Mouse (Mus musculus) small intestine, adult 2 months (tissue): ENCODE results near the gene Eif3m. TPM values are rescaled to one million over a fixed set of nuclear protein-coding genes. Genes with fewer than 3 reads are reported as not detected.
A peak's percentile ranks its signal among the peaks of the same experiment; 100 is the strongest.

Source experiments
- H3K27ac ChIP-seq: fragments of 200-500 bp; 2 replicates; pipeline ENCODE4 v1.5.1; 2012; ENCODE audit warnings: low read depth, low read length, control low read depth, inconsistent platforms; ENCODE audit not compliant: insufficient read depth
- H3K27me3 ChIP-seq: fragments of 200-500 bp; 2 replicates; pipeline ENCODE4 v1.6.1; 2012; ENCODE audit warnings: mild to moderate bottlenecking, moderate library complexity, low read length, inconsistent platforms; ENCODE audit not compliant: control insufficient read depth, insufficient read depth
- H3K36me3 ChIP-seq: fragments of 200-500 bp; 2 replicates; pipeline ENCODE4 v1.6.1; 2012; ENCODE audit warnings: mild to moderate bottlenecking, low read length, control low read depth, inconsistent platforms; ENCODE audit not compliant: control insufficient read depth, insufficient read depth
- H3K4me1 ChIP-seq: fragments of 200-500 bp; 2 replicates; pipeline ENCODE4 v1.6.1; 2012; ENCODE audit warnings: low read length, inconsistent platforms, mixed read lengths; ENCODE audit not compliant: control insufficient read depth, insufficient read depth, insufficient read length
- H3K4me3 ChIP-seq: fragments of 200-500 bp; 2 replicates; pipeline ENCODE4 v1.5.1; 2012; ENCODE audit warnings: low read depth, mild to moderate bottlenecking, control low read depth, inconsistent platforms, low read length, moderate library complexity
- CTCF ChIP-seq: fragments of 200-500 bp; IDR thresholded peaks from 2 replicates; pipeline ENCODE4 v1.5.1; 2012; ENCODE audit warnings: low read depth, mild to moderate bottlenecking, control low read depth, inconsistent platforms, low read length, moderate library complexity, mixed read lengths; ENCODE audit not compliant: insufficient replicate concordance, insufficient read length; ENCODE audit errors: extremely low read depth
- POLR2A ChIP-seq: fragments of 200-500 bp; IDR thresholded peaks from 2 replicates; pipeline ENCODE4 v1.6.1; 2012; ENCODE audit warnings: low read depth, mild to moderate bottlenecking, control low read depth, inconsistent platforms, low read length, moderate library complexity
- WGBS: fragments of 180-500 bp; shearing (Covaris S2); methylation state at CpG from one replicate; pipeline ENCODE4 v1.1.7; 2018; 5-methylcytosine and 5-hydroxymethylcytosine counted together
- polyA plus RNA-seq: library from polyadenylated mRNA; depleted of rRNA; stranded (reverse); fragments of >200 nt; gene quantifications from 2 replicates; pipeline ENCODE4 v1.2.3, GENCODE M21; 2012; rRNA removed

Gene Eif3m
- polyA plus RNA-seq: 7.0 and 7.4 TPM in 2 replicates

DNA sequence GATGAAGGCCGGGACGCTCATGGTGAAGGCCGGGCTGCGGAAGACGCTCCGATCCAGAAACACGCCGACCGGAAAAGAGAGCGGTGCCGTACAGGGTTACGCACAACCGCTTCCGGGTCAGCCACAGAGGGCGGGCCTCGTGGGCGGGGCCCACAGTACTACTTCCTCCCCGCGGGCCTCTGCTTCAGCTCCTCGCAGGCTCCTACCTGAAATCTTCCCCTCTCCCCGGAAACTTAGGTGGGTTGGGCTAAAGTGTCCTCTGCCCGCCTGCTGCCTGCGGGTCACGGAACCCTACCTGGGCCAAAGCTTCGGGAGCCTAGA is at the start of gene Eif3m:
Gene Eif3m (minus strand): TSS at position 114 of the 321 bp plus-strand sequence.
- peak within 1 kb of the TSS; percentile 95 for H3K4me3 ChIP-seq
- no peaks in the 10 kb centered on the region for H3K27me3 ChIP-seq
- H3K36me3 ChIP-seq: peaks cover 14% of the 10 kb centered on the region
- WGBS: 1% methylated on average over 25 of the region's 25 CpGs
- H3K4me1 ChIP-seq: 0 out of 2 replicates have a peak, but pooled peaks cover 2% of the 10 kb centered on the region
- H3K27ac ChIP-seq: peak within 1 kb of the TSS; percentile 77
- peak; percentile 63; the same call in 1 of the 2 replicates for TF ChIP-seq POLR2A
- no peak for TF ChIP-seq CTCF

GRCm38 (mm10) chr2:105062741-105063372 is 46.0 kb upstream of the Eif3m start:
- no peak overlapping the region for H3K27ac ChIP-seq
- 56% methylated on average over 7 of the region's 7 CpGs for WGBS

GRCm38 (mm10) chr2:105058577-105059116 is 41.8 kb upstream of the Eif3m start:
- TF ChIP-seq POLR2A (no peak), CTCF (no peak)
- 38% methylated on average over 7 of the region's 7 CpGs for WGBS
- Histone ChIP-seq H3K27ac (no peak overlapping the region), H3K4me3 (no peak overlapping the region), H3K4me1 (no peaks in the 10 kb centered on the region), H3K27me3 (no peaks in the 10 kb centered on the region), H3K36me3 (no peaks in the 10 kb centered on the region)

More at GRCm38 (mm10) chr2:105062741-105063372, 46.0 kb upstream of the Eif3m start:
- no peaks in the 10 kb centered on the region for H3K36me3 ChIP-seq
- H3K27me3 ChIP-seq: no peaks in the 10 kb centered on the region
- H3K4me3 ChIP-seq: no peak overlapping the region
- no peak for TF ChIP-seq CTCF
- TF ChIP-seq POLR2A: no peak
- no peaks in the 10 kb centered on the region for H3K4me1 ChIP-seq

- 32% methylated on average over 1 of the region's 1 CpGs for WGBS
- no peaks in the 10 kb centered on the region for H3K4me1 ChIP-seq
- H3K27ac ChIP-seq: no peak overlapping the region
- H3K27me3 ChIP-seq: no peaks in the 10 kb centered on the region
- TF ChIP-seq POLR2A (no peak), CTCF (no peak)
- no peaks in the 10 kb centered on the region for H3K36me3 ChIP-seq
- H3K4me3 ChIP-seq: no peak overlapping the region
Measured at GRCm38 (mm10) chr2:105055529-105055928, 38.6 kb upstream of the Eif3m start.

DNA sequence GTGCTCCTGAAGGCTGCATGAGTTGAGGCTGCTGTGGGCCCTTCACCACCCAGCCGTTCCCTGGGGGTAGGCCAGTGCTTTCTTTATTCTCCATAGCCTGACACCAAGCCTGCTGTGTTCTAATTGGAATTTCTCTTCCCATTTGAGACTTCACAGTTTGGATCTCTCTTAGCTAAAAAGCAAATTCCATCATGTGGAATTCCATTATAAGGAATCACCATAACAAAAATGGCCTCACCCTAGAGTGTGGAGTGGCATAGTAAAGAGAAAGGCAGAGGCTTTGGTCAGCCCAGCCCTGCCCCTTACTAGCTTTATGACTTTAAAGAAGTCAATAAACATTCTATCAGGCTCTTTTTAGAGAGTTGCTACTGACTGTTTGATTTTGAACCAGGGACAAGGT is 31.4 kb upstream of the Eif3m start:
- TF ChIP-seq CTCF: no peak
- no peak for TF ChIP-seq POLR2A
- Histone ChIP-seq H3K36me3 (no peaks in the 10 kb centered on the region), H3K27ac (no peak overlapping the region), H3K27me3 (no peaks in the 10 kb centered on the region), H3K4me1 (no peaks in the 10 kb centered on the region), H3K4me3 (no peak overlapping the region)
- 54% methylated on average over 1 of the region's 1 CpGs for WGBS

GRCm38 (mm10) chr2:105043152-105043551 is 26.3 kb upstream of the Eif3m start:
- 42% methylated on average over 4 of the region's 4 CpGs for WGBS
- TF ChIP-seq CTCF (no peak), POLR2A (no peak)
- no peak overlapping the region for H3K27ac ChIP-seq
- no peaks in the 10 kb centered on the region for H3K4me1 ChIP-seq
- H3K27me3 ChIP-seq: no peaks in the 10 kb centered on the region
- no peaks in the 10 kb centered on the region for H3K36me3 ChIP-seq
- no peak overlapping the region for H3K4me3 ChIP-seq

- no peaks in the 10 kb centered on the region for H3K36me3 ChIP-seq
- no peak overlapping the region for H3K4me3 ChIP-seq
- no peak overlapping the region for H3K27ac ChIP-seq
- no peaks in the 10 kb centered on the region for H3K4me1 ChIP-seq
- TF ChIP-seq POLR2A (no peak), CTCF (no peak)
- no peaks in the 10 kb centered on the region for H3K27me3 ChIP-seq
- 74% methylated on average over 4 of the region's 4 CpGs for WGBS
Measured at GRCm38 (mm10) chr2:105040859-105041258, 24.0 kb upstream of the Eif3m start.
